Mouse (Mus musculus) cerebellum, adult 2 months (tissue): Measurements from ENCODE around the gene Plcb1. TPM values are rescaled to one million over a fixed set of nuclear protein-coding genes. Genes with fewer than 3 reads are reported as not detected.

Experiments
- DNase-seq, 2 experiments: peaks; one replicate each; pipeline ENCODE4 v3.0.0; 2021
- H3K27ac ChIP-seq: fragments of 200-500 bp; 2 replicates; pipeline ENCODE4 v1.5.1; 2012; ENCODE audit warnings: low read length, control low read depth, inconsistent platforms; ENCODE audit not compliant: insufficient read depth
- H3K27me3 ChIP-seq: fragments of 200-500 bp; 2 replicates; pipeline ENCODE4 v1.6.1; 2012; ENCODE audit warnings: inconsistent platforms, mild to moderate bottlenecking, low read length, moderate library complexity; ENCODE audit not compliant: control insufficient read depth, insufficient read depth
- H3K4me1 ChIP-seq: fragments of 200-500 bp; 2 replicates; pipeline ENCODE4 v1.6.1; 2011; ENCODE audit warnings: low read length; ENCODE audit not compliant: control insufficient read depth, insufficient read depth
- H3K4me3 ChIP-seq: fragments of 200-500 bp; replicated peaks from 2 replicates; pipeline ENCODE3; 2011; ENCODE audit warnings: mild to moderate bottlenecking, low read depth, low read length, control low read depth; ENCODE audit not compliant: insufficient read depth
- CTCF ChIP-seq: fragments of 200-500 bp; IDR thresholded peaks from 2 replicates; pipeline ENCODE4 v1.5.1; 2011; ENCODE audit warnings: low read depth, mild to moderate bottlenecking, control low read depth, low read length, moderate library complexity, borderline replicate concordance; ENCODE audit not compliant: insufficient read depth
- POLR2A ChIP-seq: fragments of 200-500 bp; IDR thresholded peaks from 2 replicates; pipeline ENCODE4 v1.6.1; 2011; ENCODE audit warnings: low read length, control low read depth, borderline replicate concordance; ENCODE audit not compliant: insufficient read depth
- WGBS: fragments of 180-500 bp; shearing (Covaris S2); methylation state at CpG from one replicate; pipeline ENCODE4 v1.1.7; 2018; 5-methylcytosine and 5-hydroxymethylcytosine counted together
- polyA plus RNA-seq: library from polyadenylated mRNA; depleted of rRNA; stranded (reverse); fragments of >200 nt; gene quantifications from 2 replicates; pipeline ENCODE4 v1.2.3, GENCODE M21; 2012; rRNA removed

Gene Plcb1
- polyA plus RNA-seq, 1 experiment, result 18.5 TPM

DNA sequence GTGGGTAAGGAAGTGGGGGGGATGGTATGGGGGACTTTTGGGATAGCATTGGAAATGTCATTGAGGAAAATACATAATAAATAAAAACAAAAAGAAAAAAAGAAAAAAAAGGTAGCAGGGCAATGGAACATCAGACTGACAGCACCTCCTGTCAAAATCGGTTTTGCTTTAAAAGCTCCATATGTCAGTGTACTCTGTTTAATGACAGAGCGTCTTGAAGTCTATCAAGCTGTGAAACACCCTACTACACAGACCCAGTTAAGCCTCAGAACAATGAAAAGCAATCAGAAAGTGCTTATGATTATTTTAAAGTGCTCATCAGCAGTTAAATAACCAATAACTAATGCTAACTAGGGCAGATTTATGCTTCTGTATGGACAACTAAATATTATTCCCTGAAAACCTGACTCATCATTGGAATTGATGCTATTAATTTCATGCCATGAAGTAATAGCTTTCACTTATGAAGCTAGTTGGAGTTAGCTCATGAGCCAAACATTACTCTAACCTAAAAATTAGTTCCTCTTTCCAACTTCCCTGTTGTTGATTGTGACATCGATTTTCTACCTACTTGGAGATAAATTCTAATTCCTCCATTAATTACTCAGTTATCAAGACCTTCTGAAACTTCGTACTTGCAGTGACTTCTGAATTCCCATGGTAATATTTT is 717.6 kb downstream of the Plcb1 start:
- 86% methylated on average over 4 of the region's 4 CpGs for WGBS
- H3K27me3 ChIP-seq, result no peaks in the 10 kb centered on the region

DNA sequence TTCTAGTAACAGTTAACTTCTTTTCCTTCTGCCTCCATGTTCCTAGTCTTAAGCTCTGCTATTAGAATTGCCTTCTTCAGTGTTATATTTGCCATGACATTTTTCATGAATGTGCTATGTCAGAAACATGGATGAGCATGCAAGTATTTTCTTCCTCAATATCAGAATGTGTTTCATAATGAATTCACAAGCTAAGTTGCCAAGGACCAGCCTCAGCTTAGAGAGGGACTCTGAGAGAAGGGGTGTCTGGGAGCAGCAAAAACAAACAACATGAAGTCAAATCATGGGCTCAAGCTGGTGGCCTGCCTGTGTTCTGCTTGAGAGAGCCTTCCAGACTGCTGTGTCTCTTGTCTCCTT is 718.1 kb downstream of the Plcb1 start:
- no peak for TF ChIP-seq POLR2A
- TF ChIP-seq CTCF, result no peak
- Histone ChIP-seq H3K27me3 (no peaks in the 10 kb centered on the region), H3K4me1 (no peaks in the 10 kb centered on the region), H3K27ac (no peak overlapping the region), H3K4me3 (no peak overlapping the region)
- DNase-seq, result no peak

More for the DNA sequence above, 717.6 kb downstream of the Plcb1 start:
- H3K4me1 ChIP-seq, result no peaks in the 10 kb centered on the region
- no peak for TF ChIP-seq CTCF
- TF ChIP-seq POLR2A, result no peak
- H3K27ac ChIP-seq, result no peak overlapping the region
- no peak overlapping the region for H3K4me3 ChIP-seq
- no peak for DNase-seq

DNA sequence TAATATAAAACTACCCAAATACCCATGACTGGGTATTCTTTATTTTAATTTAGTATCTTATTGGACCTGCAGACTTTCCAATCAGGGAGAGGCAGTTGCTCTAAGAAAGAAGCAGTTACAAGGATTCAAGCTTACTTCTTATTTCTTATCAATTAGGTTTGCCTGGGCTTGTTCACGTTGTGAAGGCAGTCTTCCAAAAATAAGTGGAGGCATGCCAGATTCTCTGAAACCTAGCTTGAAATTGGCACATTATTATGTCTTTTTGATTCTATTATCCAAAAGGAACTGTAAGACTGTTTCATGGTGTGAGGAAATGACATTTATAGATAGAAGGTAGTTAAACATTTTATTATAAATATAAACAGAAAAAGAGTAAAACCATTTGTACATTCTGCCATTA is 721.2 kb downstream of the Plcb1 start:
- no peak for TF ChIP-seq CTCF
- no peak for TF ChIP-seq POLR2A
- DNase-seq, result peak in 1 of 2 experiments; percentile 14
- Histone ChIP-seq H3K4me1 (no peaks in the 10 kb centered on the region), H3K27me3 (no peaks in the 10 kb centered on the region), H3K4me3 (no peak overlapping the region), H3K27ac (no peak overlapping the region)
- 2% methylated on average over 1 of the region's 1 CpGs for WGBS

DNA sequence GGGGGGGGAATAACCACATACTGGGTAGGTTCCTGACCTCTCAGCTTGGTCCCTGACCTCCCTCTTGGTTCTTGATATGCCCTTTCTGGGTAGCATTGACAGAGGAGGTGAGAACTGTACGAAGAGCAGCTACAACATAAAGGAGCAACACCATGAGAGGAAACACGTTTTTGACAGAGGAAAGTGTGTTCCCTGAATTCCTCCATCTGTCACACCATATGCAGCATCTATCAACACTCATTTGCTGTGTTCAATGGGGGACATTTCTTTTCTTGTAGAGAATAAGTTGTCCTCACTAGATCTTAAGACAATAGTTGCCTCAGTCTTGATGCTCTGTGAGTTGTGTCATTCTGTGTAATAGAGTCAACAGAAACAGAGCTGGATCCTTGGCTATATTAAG is 733.1 kb downstream of the Plcb1 start:
- WGBS, result 14% methylated on average over 2 of the region's 2 CpGs
- peak in 1 of 2 experiments; percentile 18 for DNase-seq
- Histone ChIP-seq H3K27ac (no peak overlapping the region), H3K27me3 (no peaks in the 10 kb centered on the region), H3K4me3 (no peak overlapping the region), H3K4me1 (no peaks in the 10 kb centered on the region)
- TF ChIP-seq POLR2A (no peak), CTCF (no peak)

Other genes starting within 250 kb of the Plcb1 start
- gene Hao1, start 231.7 kb upstream of the Plcb1 start, polyA plus RNA-seq, result not detected in 2 replicates
- gene Tmx4, start 141.9 kb upstream of the Plcb1 start, polyA plus RNA-seq, result 66.8 and 72.3 TPM in 2 replicates